Mouse (Mus musculus): ENCODE measurements around the gene Cutc.

GRCm38 (mm10) chr19:43723501-43723900, 29.3 kb upstream of the Cutc start:
- TF ChIP-seq GATA1 (IDR thresholded peaks at IDR 0.05; ENCODE audit: borderline replicate concordance, low read length) (no peak), FLI1 (IDR thresholded peaks at IDR 0.05; ENCODE audit: low read length) (no peak)

Measured in megakaryocyte, embryonic 14.5 days (primary cell).